Mouse (Mus musculus): ENCODE measurements at regions not wholly inside any gene's neighbourhood (a gene's known extent, or its start where the extent isn't known, plus 50 kb on each side); places are given as distances from the start of the nearest gene placed in this dataset.
"Not testable (repeated sequence)": the region's sequence is repeated elsewhere in the genome, so short reads cannot be mapped to it uniquely, and the experiment has no call there.

GRCm38 (mm10) chr10:111594651-111595050 lies 88.6 kb downstream of the Phlda1 start:
- no peaks in the 10 kb centered on the region for H3K9me3 ChIP-seq

GRCm38 (mm10) chr10:111595513-111595995 lies 89.5 kb downstream of the Phlda1 start:
- Histone ChIP-seq H3K36me3 (replicated peaks) (no peaks in the 10 kb centered on the region), H3K4me2 (no peak overlapping the region), H3K9ac (no peak overlapping the region), H3K4me1 (peaks cover 8% of the 10 kb centered on the region), H3K4me3 (no peak overlapping the region), H3K27ac (no peak overlapping the region), H3K9me3 (no peaks in the 10 kb centered on the region), H3K27me3 (replicated peaks) (no peaks in the 10 kb centered on the region)
- ATAC-seq (replicated peaks) = peak; percentile 51; the same call in 1 of the 2 replicates
- 43% methylated on average over 8 of the region's 8 CpGs for WGBS

More at GRCm38 (mm10) chr10:111594651-111595050, 88.6 kb downstream of the Phlda1 start:
- Histone ChIP-seq H3K36me3 (replicated peaks) (no peaks in the 10 kb centered on the region), H3K4me2 (no peak overlapping the region), H3K9ac (no peak overlapping the region), H3K4me3 (no peak overlapping the region), H3K27me3 (replicated peaks) (no peaks in the 10 kb centered on the region), H3K27ac (no peak overlapping the region), H3K4me1 (0 out of 2 replicates have a peak, but pooled peaks cover 7% of the 10 kb centered on the region)
- WGBS = 77% methylated on average over 10 of the region's 10 CpGs
- ATAC-seq (replicated peaks) = no peak

- Histone ChIP-seq H3K9ac (no peak overlapping the region), H3K27ac (no peak overlapping the region), H3K4me3 (no peak overlapping the region), H3K36me3 (replicated peaks) (no peaks in the 10 kb centered on the region), H3K4me2 (no peak overlapping the region), H3K9me3 (no peaks in the 10 kb centered on the region), H3K27me3 (replicated peaks) (no peaks in the 10 kb centered on the region), H3K4me1 (peaks cover 12% of the 10 kb centered on the region)
- ATAC-seq (replicated peaks) = no peak
- 89% methylated on average over 5 of the region's 5 CpGs for WGBS
Measured at GRCm38 (mm10) chr10:111598650-111599049, 92.6 kb downstream of the Phlda1 start.

- no peaks in the 10 kb centered on the region for H3K9me3 ChIP-seq
- no peaks in the 10 kb centered on the region for H3K36me3 ChIP-seq (replicated peaks)
- H3K4me2 ChIP-seq = no peak overlapping the region
- no peak for ATAC-seq (replicated peaks)
- H3K27ac ChIP-seq = no peak overlapping the region
- 68% methylated on average over 10 of the region's 10 CpGs for WGBS
- H3K27me3 ChIP-seq (replicated peaks) = no peaks in the 10 kb centered on the region
- H3K4me1 ChIP-seq = peaks cover 12% of the 10 kb centered on the region
- H3K4me3 ChIP-seq = no peak overlapping the region
- no peak overlapping the region for H3K9ac ChIP-seq
Measured at GRCm38 (mm10) chr10:111599297-111600250, 93.5 kb downstream of the Phlda1 start.

DNA sequence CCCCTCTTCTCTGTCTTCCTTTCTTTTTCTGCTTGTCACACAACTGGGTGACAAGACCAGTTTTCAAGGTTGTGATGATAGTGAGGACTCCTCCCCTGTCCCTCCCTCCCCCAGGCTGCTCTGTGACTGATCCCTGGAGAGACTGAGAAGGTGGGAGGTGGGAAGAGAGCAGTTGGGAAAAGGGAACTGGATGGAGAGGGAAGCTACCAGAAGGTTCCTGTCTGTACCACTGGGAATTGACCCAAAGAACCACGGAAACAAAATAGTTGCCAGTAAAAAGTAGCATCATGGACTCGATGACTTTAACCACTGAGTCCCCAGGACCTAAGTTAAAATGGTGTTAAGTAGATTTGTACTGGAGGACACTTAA lies 94.2 kb downstream of the Phlda1 start:
- no peaks in the 10 kb centered on the region for H3K36me3 ChIP-seq (replicated peaks)
- no peak overlapping the region for H3K9ac ChIP-seq
- no peaks in the 10 kb centered on the region for H3K9me3 ChIP-seq
- H3K4me3 ChIP-seq = no peak overlapping the region
- ATAC-seq (replicated peaks) = no peak
- no peaks in the 10 kb centered on the region for H3K27me3 ChIP-seq (replicated peaks)
- H3K4me1 ChIP-seq = peaks cover 12% of the 10 kb centered on the region
- no peak overlapping the region for H3K4me2 ChIP-seq
- 67% methylated on average over 2 of the region's 2 CpGs for WGBS
- H3K27ac ChIP-seq = 0 out of 2 replicates have a peak overlapping the region, but pooled peaks have one; percentile 31

GRCm38 (mm10) chr10:111600677-111601099 lies 94.6 kb downstream of the Phlda1 start:
- no peaks in the 10 kb centered on the region for H3K9me3 ChIP-seq
- H3K36me3 ChIP-seq (replicated peaks) = no peaks in the 10 kb centered on the region
- peak; percentile 83 for ATAC-seq (replicated peaks)
- peaks cover 8% of the 10 kb centered on the region for H3K4me1 ChIP-seq
- peak overlapping the region; percentile 31; the same call in 1 of the 2 replicates for H3K27ac ChIP-seq
- no peaks in the 10 kb centered on the region for H3K27me3 ChIP-seq (replicated peaks)
- H3K4me2 ChIP-seq = no peak overlapping the region
- no peak overlapping the region for H3K4me3 ChIP-seq
- 20% methylated on average over 2 of the region's 2 CpGs for WGBS
- H3K9ac ChIP-seq = no peak overlapping the region

- no peaks in the 10 kb centered on the region for H3K27me3 ChIP-seq (replicated peaks)
- no peak overlapping the region for H3K4me2 ChIP-seq
- ATAC-seq (replicated peaks) = no peak
- WGBS = 83% methylated on average over 1 of the region's 1 CpGs
- H3K36me3 ChIP-seq (replicated peaks) = no peaks in the 10 kb centered on the region
- no peak overlapping the region for H3K4me3 ChIP-seq
- no peak overlapping the region for H3K27ac ChIP-seq
- H3K9ac ChIP-seq = no peak overlapping the region
- H3K4me1 ChIP-seq = peaks cover 5% of the 10 kb centered on the region
- H3K9me3 ChIP-seq = no peaks in the 10 kb centered on the region
Measured at GRCm38 (mm10) chr10:111603166-111603565, 97.1 kb downstream of the Phlda1 start.

GRCm38 (mm10) chr10:111607381-111607780 lies 101.3 kb downstream of the Phlda1 start:
- WGBS = 84% methylated on average over 2 of the region's 2 CpGs
- ATAC-seq (replicated peaks); H3K4me1 ChIP-seq: not testable (repeated sequence)

DNA sequence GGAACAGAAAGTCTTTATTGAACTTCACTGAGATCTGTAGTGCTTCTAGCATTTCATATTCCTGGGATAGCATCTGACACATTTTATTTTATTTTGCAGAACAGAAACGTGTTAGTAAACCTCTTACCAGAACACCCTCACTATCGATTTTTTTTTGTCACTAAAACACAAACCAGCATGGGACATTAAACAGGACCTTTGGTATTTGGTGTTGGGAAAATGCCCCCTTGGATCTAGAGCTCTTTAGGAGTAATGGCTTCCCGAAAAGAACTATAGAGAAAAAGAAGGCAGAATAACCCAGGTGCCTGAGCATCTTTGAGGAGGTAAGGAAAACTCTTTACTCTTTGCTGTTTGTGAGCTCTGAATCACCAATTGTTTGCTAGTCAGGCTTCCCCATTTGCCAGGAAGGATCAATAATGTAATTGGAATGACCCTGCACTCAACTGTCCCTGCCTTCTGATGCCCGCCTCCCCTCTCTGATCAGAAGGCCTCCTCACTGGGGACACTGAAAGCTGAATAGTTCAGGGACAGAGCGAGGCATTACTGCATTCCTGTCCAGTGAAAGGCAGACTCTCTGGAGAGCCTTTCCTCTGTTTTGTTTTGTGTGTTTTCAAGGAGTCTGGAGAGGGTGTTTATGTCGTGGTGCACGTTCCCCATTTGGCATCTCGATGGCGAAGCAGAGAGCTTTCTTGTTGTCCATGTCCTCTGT lies 102.5 kb downstream of the Phlda1 start:
- no peak for ATAC-seq (replicated peaks)
- no peaks in the 10 kb centered on the region for H3K27me3 ChIP-seq (replicated peaks)
- no peak overlapping the region for H3K4me3 ChIP-seq
- no peaks in the 10 kb centered on the region for H3K9me3 ChIP-seq
- H3K9ac ChIP-seq = no peak overlapping the region
- H3K36me3 ChIP-seq (replicated peaks) = no peaks in the 10 kb centered on the region
- no peak overlapping the region for H3K4me2 ChIP-seq
- H3K27ac ChIP-seq = no peak overlapping the region
- 72% methylated on average over 9 of the region's 9 CpGs for WGBS
- no peaks in the 10 kb centered on the region for H3K4me1 ChIP-seq

More at GRCm38 (mm10) chr10:111607381-111607780, 101.3 kb downstream of the Phlda1 start:
- H3K9ac ChIP-seq; H3K4me2 ChIP-seq; H3K27ac ChIP-seq; H3K27me3 ChIP-seq (replicated peaks); H3K36me3 ChIP-seq (replicated peaks); H3K9me3 ChIP-seq; H3K4me3 ChIP-seq: not testable (repeated sequence)

DNA sequence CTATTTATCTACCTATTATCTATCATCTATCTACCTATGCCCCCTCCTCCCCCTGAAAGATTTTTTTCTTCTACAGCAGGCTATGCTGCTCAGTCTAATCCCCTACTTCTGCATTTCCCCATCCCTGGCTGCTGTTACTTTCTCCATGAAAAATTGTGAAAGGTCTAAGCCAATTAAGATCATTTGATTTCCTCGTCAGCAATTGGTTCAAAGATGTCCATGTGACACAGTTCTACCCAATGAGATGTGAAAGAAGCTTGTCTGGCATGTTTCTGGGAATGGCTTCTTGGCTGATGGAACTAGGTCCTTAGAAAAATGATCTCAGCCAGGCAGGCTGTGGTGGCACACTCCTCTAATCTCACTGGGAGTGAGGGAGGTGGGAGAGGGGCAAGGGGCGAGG lies 103.8 kb downstream of the Phlda1 start:
- H3K27me3 ChIP-seq (replicated peaks) = no peaks in the 10 kb centered on the region
- no peak overlapping the region for H3K4me3 ChIP-seq
- no peak overlapping the region for H3K9ac ChIP-seq
- no peaks in the 10 kb centered on the region for H3K4me1 ChIP-seq
- no peaks in the 10 kb centered on the region for H3K36me3 ChIP-seq (replicated peaks)
- H3K4me2 ChIP-seq = no peak overlapping the region
- 89% methylated on average over 2 of the region's 2 CpGs for WGBS
- ATAC-seq (replicated peaks) = no peak
- no peaks in the 10 kb centered on the region for H3K9me3 ChIP-seq
- no peak overlapping the region for H3K27ac ChIP-seq

- no peaks in the 10 kb centered on the region; the same call in 1 of the 2 replicates for H3K4me1 ChIP-seq
- no peak overlapping the region for H3K4me2 ChIP-seq
- H3K9me3 ChIP-seq = no peaks in the 10 kb centered on the region
- H3K36me3 ChIP-seq (replicated peaks) = no peaks in the 10 kb centered on the region
- no peak overlapping the region for H3K4me3 ChIP-seq
- 0 out of 2 replicates have a peak, but pooled peaks cover 3% of the 10 kb centered on the region for H3K27me3 ChIP-seq (replicated peaks)
- ATAC-seq (replicated peaks) = no peak
- 67% methylated on average over 11 of the region's 11 CpGs for WGBS
- no peak overlapping the region for H3K27ac ChIP-seq
- H3K9ac ChIP-seq = no peak overlapping the region
Measured at GRCm38 (mm10) chr10:111619627-111620270, 113.7 kb downstream of the Phlda1 start.
